Mouse (Mus musculus) left cerebral cortex, postnatal 4 days (tissue): ENCODE measurements around the gene Hbq1a. TPM values are rescaled to one million over a fixed set of nuclear protein-coding genes. Genes with fewer than 3 reads are reported as not detected.
"Not testable (repeated sequence)": the region's sequence is repeated elsewhere in the genome, so short reads cannot be mapped to it uniquely, and the experiment has no call there.

Experiments
- DNase-seq: peaks from one replicate; pipeline ENCODE4 v3.0.0-alpha.2; 2022
- intact Hi-C: fragments of 180-260 bp; cut with DNase I; formaldehyde crosslinking; loops from one replicate; pipeline ENCODE4 v1.15.1; 2025
- total RNA-seq, 2 experiments: library from RNA; stranded (reverse); gene quantifications; 2 replicates each; pipeline ENCODE4 v1.2.3; 2021

Gene Hbq1a
- total RNA-seq, 2 experiments from 2014 or later, result 1.9 to 3.1 TPM

DNA sequence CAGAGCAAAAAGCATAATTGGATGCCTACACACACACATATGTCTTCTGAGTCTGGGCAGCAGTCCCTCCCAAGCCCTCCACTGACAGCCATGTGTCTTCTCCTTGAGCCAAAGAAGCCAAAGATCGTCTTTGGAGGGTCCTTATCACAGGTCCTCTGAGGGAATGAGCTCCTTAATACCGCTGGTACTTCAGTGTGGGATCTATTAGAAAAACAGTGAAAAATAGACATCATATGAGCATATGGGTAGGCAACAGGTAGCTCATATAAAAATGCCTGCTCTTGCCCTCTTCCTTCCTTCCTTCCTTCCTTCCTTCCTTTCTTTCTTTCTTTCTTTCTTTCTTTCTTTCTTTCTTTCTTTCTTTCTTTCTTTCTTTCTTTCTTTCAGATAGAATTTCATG is 15.3 kb upstream of the Hbq1a start:
- DNase-seq, intact Hi-C loops: not testable (repeated sequence)

- intact Hi-C loops, result no loop called here
- DNase-seq, result no peak
Measured at GRCm38 (mm10) chr11:32285031-32285775, 14.7 kb upstream of the Hbq1a start.

DNA sequence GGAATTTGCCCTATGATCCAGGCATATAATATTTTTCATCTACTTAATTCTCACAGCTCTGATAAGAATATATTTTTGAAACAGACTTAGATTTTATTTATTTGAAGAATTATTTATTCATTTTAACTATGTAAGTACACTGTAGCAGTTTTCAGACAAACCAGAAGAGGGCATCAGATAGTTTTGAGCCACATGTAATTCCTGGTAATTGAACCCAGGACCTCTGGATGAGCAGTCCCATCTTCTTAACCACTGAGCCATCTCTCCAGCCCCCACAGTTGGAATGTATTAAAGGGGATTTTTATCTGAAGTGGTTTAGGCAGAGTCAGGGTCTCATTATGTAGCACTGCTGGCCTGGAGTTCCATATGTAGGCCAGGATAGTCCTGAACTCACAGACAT is 14.0 kb upstream of the Hbq1a start:
- DNase-seq, intact Hi-C loops: not testable (repeated sequence)

DNA sequence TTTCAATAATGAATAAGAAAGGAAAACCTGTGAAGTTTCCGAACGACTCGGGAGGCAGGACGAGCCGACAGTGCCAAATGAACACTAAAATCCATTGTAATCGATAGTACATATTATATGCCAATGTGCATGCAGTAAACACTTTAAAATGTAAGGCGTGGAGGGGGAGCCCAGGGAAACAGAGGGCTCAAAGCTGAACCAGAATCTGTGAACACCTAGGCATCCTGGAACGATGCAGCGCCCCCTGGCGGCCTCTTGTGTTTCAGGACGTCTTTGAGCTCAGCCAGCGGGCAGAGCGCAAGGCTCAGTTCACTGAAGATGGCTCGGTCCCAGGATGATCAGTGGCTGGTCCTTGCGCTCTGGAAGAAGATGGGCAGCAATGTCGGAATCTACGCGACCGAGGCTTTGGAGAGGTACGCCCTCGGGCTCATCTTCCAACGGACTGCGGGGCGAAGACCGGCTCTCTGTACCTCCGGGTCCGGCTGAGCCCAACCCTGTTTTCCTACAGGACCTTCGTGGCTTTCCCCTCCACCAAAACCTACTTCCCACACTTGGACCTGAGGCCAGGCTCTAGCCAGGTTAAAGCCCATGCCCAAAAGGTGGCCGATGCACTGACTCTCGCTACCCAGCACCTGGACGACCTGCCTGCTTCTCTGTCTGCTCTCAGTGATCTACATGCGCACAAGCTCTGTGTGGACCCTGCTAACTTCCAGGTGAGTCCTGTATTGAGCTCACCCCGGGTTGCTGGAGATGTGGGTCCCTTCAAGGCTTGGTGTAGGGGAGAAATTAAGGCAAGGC is 13.0 kb upstream of the Hbq1a start, which contains the start of gene Hbq1b:
TSS of gene Hbq1b (plus strand) at position 271 of the 798 bp plus-strand sequence.
- DNase-seq, result peak; percentile 84
- intact Hi-C loops, result not testable (repeated sequence)

- intact Hi-C loops, result no loop called here
Measured at GRCm38 (mm10) chr11:32287493-32287825, 12.4 kb upstream of the Hbq1a start.

GRCm38 (mm10) chr11:32292819-32293218 is 7.0 kb upstream of the Hbq1a start:
- DNase-seq, intact Hi-C loops: not testable (repeated sequence)

More at GRCm38 (mm10) chr11:32287493-32287825, 12.4 kb upstream of the Hbq1a start:
- DNase-seq, result no peak

- intact Hi-C loops, DNase-seq: not testable (repeated sequence)
Measured at GRCm38 (mm10) chr11:32293479-32293878, 6.4 kb upstream of the Hbq1a start.

- DNase-seq, intact Hi-C loops: not testable (repeated sequence)
Measured at GRCm38 (mm10) chr11:32296203-32296602, 3.7 kb upstream of the Hbq1a start, which contains the start of gene Hba-a2. TSS of gene Hba-a2 (plus strand) at chr11:32296489.

DNA sequence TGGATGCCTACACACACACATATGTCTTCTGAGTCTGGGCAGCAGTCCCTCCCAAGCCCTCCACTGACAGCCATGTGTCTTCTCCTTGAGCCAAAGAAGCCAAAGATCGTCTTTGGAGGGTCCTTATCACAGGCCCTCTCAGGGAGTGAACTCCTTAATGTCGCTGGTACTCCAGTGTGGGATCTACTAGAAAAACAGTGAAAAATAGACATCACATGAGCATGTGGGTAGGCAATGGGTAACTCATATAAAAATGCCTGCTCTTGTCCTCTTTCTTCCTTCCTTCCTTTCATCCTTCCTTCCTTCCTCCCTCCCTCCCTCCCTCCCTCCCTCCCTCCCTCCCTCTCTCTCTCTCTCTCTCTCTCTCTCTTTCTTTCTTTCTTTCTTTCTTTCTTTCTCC is 2.5 kb upstream of the Hbq1a start:
- intact Hi-C loops, DNase-seq: not testable (repeated sequence)

GRCm38 (mm10) chr11:32297866-32298531 is 1.9 kb upstream of the Hbq1a start:
- DNase-seq, result no peak
- intact Hi-C loops, result no loop called here

GRCm38 (mm10) chr11:32298532-32298918 is 1.3 kb upstream of the Hbq1a start:
- DNase-seq, result no peak
- intact Hi-C loops, result no loop called here

DNA sequence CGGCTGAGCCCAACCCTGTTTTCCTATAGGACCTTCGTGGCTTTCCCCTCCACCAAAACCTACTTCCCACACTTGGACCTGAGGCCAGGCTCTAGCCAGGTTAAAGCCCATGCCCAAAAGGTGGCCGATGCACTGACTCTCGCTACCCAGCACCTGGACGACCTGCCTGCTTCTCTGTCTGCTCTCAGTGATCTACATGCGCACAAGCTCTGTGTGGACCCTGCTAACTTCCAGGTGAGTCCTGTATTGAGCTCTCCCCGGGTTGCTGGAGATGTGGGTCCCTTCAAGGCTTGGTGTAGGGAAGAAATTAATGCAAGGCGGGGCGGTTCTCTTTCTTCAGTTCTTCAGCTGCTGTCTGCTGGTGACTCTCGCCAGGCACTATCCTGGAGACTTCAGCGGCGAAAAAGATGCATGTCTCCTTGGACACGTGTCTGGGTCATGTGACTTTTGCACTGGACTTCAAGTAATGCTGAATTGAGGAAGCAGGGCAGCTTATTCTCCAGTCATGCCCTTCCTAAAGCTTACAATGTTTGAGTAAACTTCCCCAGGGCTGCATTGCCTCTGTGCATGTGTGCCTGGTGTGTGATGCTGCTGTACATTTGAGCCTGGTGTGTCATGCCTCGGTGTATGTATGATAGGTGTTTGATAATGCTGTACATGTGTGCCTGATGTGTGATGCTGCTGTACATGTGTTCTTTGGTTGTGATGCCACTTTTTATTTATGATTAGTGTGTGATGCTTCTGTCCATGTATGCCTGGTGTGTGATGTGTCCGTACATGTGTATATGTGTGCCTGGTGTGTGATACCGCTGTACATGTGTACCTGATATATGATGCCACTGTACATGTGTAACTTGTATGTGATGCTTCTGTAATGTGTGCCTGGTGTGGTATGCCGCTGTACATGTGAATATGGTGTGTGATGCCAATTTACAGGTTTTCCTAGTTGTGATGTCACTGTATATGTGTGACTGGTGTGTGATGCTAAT is 704 bp downstream of the Hbq1a start:
- intact Hi-C loops, result no loop called here

DNA sequence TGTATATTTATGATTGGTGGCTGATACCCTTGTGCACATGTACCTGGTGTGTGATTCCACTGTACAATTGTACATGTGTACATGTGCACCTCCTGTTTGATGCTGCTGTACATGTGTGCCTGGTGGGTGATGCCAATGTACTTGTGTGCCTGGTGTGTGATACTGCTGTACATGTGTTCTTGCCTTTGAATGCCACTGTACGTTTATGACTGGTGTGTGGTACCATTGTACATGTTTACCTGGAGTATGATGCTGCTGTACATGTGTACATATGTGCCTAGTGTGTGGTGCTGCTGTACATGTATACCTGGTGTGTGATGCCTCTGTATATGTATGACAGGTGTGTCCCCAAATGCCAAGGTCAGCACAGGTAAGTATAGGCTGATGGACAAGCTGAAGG is 1.6 kb downstream of the Hbq1a start:
- DNase-seq, result no peak
- intact Hi-C loops, result no loop called here

More for the DNA sequence above, 704 bp downstream of the Hbq1a start:
- no peak for DNase-seq

DNA sequence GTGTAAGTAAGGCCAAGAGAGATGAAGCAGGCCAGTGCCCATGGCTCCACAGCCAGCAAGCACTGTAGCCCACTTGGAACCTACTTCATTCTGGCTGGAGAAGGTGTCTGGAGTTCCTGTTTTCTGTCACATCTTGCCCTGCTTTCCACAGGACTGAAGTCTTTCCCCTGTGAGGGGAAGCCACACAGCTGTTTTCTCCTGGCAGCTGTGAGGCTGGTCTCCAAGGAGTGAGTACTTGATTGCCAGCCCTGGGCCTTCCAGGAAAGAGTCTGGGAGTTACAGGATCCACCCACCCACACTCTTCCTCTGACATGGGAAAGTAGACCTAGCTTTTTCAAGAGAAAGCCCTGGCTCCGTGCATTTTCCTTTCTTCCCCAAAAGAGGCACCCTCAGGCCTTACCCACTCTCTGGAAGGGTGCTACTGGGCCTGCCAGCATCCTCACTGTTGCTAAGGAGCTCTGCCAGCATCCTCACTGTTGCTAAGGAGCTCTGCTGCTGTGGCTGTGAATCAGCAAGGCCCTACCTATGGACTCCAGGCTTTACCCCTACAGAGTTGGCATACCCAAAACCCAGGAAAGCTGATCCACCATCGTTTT is 3.1 kb downstream of the Hbq1a start:
- intact Hi-C loops, result no loop called here
- DNase-seq, result no peak

DNA sequence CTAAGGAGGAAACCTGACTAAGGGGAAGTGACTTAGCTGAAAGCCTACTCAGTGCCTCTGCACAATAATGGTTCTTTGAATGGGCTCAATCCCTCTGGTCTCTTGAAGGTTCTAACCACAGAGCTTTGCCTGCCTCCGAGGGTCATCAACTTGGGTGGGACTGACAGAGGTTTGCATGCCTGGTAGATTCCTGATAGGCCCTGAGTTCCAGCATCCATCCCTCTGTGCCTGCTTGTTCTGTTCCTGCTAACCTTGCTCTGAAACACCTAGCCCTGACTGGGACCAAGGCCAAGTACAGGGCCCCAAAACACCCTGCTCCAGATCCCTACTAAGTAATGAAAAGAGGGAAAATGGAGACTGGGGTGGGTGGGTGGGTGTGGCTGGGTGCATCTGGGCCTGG is 3.6 kb downstream of the Hbq1a start:
- no peak for DNase-seq
- intact Hi-C loops, result no loop called here

DNA sequence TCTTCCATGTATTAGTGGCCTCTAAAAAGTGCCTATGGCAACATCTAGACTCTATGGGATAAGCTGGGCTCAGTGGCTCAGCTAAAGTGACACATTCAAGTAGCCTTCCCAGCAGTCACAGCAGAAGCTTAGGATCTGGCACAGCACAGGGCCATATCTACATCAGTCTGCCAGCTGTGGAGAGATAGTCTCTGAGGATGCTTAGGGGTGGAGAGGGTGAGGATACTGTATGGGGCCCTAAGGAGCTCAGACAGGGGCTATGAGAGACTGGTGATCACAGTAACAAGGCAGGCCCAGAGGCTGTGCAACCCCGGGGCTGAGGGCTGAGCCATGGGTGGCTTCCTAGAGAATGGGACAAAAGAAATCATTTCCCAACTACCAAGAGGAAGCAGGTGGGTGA is 7.1 kb downstream of the Hbq1a start:
- intact Hi-C loops, result no loop called here
- DNase-seq, result no peak

- intact Hi-C loops, result no loop called here
Measured at GRCm38 (mm10) chr11:32309446-32309845, 9.6 kb downstream of the Hbq1a start.

GRCm38 (mm10) chr11:32309928-32310327 is 10.1 kb downstream of the Hbq1a start:
- DNase-seq, result no peak
- intact Hi-C loops, result no loop called here

More at GRCm38 (mm10) chr11:32309446-32309845, 9.6 kb downstream of the Hbq1a start:
- DNase-seq, result no peak

DNA sequence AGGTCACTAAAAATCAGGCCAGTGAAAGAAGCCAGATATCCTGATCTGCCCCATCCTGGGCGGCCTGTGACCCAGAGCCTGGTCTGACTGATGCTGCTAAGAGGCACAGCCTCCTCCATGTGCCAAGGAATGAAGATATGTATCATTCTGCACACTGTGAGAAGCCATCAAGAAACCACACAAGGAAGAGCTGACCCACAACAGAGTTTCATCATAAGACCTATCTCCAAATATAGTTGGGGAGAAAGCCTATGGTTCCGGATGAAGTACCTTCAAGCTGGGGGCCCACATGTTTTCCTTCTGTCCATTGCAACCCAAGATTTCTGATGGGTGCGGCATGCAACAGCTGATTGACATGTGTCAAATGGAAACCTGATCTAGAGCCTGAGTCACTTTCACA is 16.1 kb downstream of the Hbq1a start:
- intact Hi-C loops, result no loop called here
- no peak for DNase-seq
